Mouse (Mus musculus) testis, adult 2 months (tissue): Measurements from ENCODE around the gene Ttc28. TPM values are rescaled to one million over a fixed set of nuclear protein-coding genes. Genes with fewer than 3 reads are reported as not detected.

ENCODE experiments used
- H3K27ac ChIP-seq: fragments of 200-500 bp; 2 replicates; pipeline ENCODE4 v1.5.1; 2012; ENCODE audit warnings: low read depth, low read length; ENCODE audit not compliant: control insufficient read depth, insufficient read depth
- H3K27me3 ChIP-seq: fragments of 200-500 bp; 2 replicates; pipeline ENCODE4 v1.6.1; 2012; ENCODE audit warnings: mild to moderate bottlenecking, low read length, moderate library complexity; ENCODE audit not compliant: control insufficient read depth, insufficient read depth
- H3K36me3 ChIP-seq: fragments of 200-500 bp; 2 replicates; pipeline ENCODE4 v1.6.1; 2012; ENCODE audit warnings: mild to moderate bottlenecking, low read length; ENCODE audit not compliant: control insufficient read depth, insufficient read depth
- H3K4me1 ChIP-seq: fragments of 200-500 bp; 2 replicates; pipeline ENCODE4 v1.6.1; 2012; ENCODE audit warnings: low read length; ENCODE audit not compliant: control insufficient read depth, insufficient read depth
- H3K4me3 ChIP-seq: fragments of 200-500 bp; 2 replicates; pipeline ENCODE4 v1.5.1; 2012; ENCODE audit warnings: low read depth, mild to moderate bottlenecking, low read length, moderate library complexity, mixed read lengths; ENCODE audit not compliant: control insufficient read depth
- CTCF ChIP-seq: fragments of 200-500 bp; IDR thresholded peaks from 2 replicates; pipeline ENCODE4 v1.5.1; 2012; ENCODE audit warnings: low read depth, mild to moderate bottlenecking, inconsistent platforms, low read length, moderate library complexity; ENCODE audit not compliant: control insufficient read depth, insufficient read depth, insufficient replicate concordance
- POLR2A ChIP-seq: fragments of 200-500 bp; IDR thresholded peaks from 2 replicates; pipeline ENCODE4 v1.6.1; 2012; ENCODE audit warnings: low read depth, mild to moderate bottlenecking, inconsistent platforms, low read length, moderate library complexity; ENCODE audit not compliant: control insufficient read depth
- polyA plus RNA-seq: library from polyadenylated mRNA; depleted of rRNA; stranded (reverse); fragments of >200 nt; gene quantifications from 2 replicates; pipeline ENCODE4 v1.2.3, GENCODE M21; 2012

The Ttc28 gene
- polyA plus RNA-seq, 1 experiment: 4.6 TPM

DNA sequence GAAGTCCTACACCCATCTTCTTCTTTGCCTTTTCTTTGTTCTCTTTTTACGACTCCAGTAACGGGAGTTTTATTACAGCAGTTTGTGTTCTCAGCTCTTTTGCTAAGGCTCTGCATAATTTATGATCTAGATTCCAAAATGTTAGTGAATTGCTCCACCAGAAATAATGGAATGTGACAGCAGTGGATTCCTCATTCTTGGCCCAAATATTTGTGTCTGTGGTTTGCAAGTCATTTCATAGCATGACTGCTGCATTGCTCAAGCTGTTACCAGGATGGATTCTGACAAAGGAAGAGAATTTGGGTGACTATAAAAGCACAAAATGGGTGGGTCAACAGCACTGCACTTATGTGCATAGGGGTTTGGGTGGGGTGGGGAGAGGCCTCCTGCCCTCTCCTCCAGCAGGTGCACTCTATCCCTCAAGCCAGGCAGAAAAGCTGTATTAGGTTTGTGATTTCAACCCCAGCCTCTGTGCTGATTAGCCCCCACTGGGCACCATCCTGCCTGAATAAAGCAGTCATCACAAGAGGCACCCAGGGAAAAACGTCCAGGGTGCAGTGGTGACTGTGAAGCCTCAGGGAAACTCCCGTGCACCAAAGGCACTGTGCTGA, 325.5 kb downstream of the Ttc28 start:
- no peaks in the 10 kb centered on the region for H3K36me3 ChIP-seq
- no peak for TF ChIP-seq CTCF
- TF ChIP-seq POLR2A: no peak
- H3K27me3 ChIP-seq: no peaks in the 10 kb centered on the region
- no peak overlapping the region for H3K4me3 ChIP-seq
- H3K4me1 ChIP-seq: no peaks in the 10 kb centered on the region
- H3K27ac ChIP-seq: no peak overlapping the region

DNA sequence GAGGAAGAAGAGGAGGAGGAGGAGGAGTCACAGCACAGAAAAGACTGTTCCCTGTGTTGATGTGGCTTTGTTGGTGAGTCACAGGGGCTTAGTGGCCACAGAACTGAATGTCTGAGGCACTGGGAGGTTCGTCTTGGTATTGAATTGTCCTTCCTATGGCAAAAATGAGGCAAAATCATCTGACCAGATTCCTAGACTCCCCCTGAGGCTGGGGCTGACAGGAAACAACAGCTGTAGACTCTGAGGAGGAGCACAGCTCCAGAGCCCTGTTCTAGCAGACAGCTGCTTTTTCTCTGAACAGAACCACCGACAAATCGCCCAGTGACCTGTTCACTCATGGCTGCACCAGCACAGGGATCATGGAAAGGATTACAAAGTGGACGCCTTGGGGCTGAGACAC, 326.2 kb downstream of the Ttc28 start:
- TF ChIP-seq CTCF (no peak), POLR2A (no peak)
- no peaks in the 10 kb centered on the region for H3K4me1 ChIP-seq
- H3K27me3 ChIP-seq: no peaks in the 10 kb centered on the region
- H3K4me3 ChIP-seq: no peak overlapping the region
- H3K27ac ChIP-seq: no peak overlapping the region
- no peaks in the 10 kb centered on the region for H3K36me3 ChIP-seq

DNA sequence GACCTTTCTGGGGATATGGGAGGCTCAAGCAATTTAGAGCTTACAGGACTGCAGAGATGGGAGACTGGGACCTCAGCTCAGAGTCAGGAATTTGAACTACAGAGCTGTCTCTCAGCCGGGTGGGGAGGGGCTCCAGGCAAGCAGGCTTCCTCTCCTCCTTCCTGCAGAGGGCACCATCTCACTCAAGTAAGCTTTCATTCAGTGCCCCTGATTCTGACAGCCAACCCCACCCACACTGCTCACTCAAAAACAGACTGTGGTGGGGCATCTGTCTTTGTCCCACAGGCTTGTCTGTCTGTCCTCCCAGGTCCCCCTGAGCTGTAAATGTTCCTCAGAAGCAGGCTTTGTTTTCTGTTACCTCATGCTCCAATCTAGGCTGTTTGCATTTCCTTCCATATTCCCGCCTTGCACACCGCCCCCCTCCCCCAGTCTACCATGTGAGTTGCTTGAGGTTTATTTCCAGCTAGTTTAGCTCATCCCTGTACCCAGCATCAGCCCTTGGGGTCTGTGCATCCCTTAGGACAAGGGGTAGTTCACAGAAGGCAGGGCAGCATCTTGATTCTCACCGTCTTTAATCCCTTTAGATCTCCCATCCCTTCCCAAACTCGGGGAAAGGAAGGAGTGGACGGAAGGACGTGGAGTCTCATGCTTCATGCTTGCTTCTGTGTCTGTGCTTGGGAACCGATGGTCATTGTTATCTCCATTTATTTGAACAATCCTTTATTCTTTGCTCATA, 328.5 kb downstream of the Ttc28 start:
- no peaks in the 10 kb centered on the region for H3K36me3 ChIP-seq
- no peak overlapping the region for H3K4me3 ChIP-seq
- no peaks in the 10 kb centered on the region for H3K27me3 ChIP-seq
- no peaks in the 10 kb centered on the region for H3K4me1 ChIP-seq
- H3K27ac ChIP-seq: no peak overlapping the region
- TF ChIP-seq POLR2A (no peak), CTCF (no peak)

DNA sequence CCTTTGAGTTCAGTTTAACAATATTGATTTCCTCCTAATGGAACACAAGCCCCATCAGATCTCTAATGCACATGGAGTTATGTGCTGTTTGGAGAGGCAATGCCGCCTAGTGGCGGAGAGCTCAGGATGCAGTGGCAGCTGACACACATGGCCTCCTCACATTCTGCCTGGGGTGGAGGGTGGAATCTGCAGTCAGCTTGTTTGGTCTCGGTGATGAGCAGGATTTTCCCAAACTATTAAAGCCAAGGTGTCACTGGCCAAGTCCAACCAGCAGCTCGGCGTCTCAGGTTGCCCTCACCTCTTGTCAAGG, 329.0 kb downstream of the Ttc28 start:
- Histone ChIP-seq H3K27ac (no peak overlapping the region), H3K27me3 (no peaks in the 10 kb centered on the region), H3K36me3 (no peaks in the 10 kb centered on the region), H3K4me3 (no peak overlapping the region), H3K4me1 (no peaks in the 10 kb centered on the region)
- TF ChIP-seq POLR2A: no peak
- peak; percentile 69; the same call in 1 of the 2 replicates for TF ChIP-seq CTCF

DNA sequence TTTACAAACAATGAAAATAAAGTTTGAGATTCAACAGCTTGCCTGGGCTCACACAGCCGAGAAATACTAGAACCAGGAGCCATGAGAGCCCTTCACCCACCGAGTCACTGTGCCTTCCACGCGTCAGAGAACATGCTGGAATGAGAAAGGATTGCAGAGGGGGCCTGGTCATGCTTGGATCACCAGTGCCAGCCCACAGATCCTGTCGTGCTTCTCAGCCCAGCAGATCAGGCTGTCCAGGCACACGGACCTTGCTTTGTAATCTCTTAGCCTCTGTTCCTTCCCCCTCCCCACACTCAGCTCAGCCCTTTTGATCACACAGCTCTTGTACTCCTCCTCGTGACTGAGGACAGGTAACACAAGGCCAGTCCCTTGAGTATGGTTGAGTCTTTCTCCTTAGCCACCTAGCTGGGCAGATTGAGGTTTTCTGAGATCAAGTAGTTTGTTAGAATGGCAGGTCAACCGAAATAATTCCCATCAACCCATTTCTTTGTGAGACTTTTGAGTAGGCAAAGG, 334.4 kb downstream of the Ttc28 start:
- Histone ChIP-seq H3K27ac (no peak overlapping the region), H3K27me3 (no peaks in the 10 kb centered on the region)

DNA sequence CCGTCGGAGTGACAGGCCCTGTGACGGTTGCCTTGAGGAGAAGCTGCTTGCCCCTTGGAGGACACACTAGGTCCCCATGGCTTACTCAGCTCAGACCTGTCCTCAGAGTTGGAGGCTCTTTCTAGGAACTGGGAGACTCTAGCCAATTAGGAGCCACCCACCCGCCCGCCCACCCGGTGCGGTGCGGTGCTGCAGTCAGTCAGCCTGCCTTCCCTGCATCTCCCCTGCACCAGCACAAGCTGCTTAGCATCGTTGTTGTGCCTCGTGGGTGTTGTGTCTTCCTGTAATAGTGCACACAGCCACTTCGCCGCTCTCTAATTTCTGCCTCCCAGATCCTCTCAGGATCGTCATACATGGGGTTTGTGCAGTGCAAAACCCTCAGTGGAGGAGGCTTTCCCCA, 335.3 kb downstream of the Ttc28 start:
- H3K27ac ChIP-seq: no peak overlapping the region
- no peaks in the 10 kb centered on the region for H3K36me3 ChIP-seq
- no peaks in the 10 kb centered on the region for H3K4me1 ChIP-seq
- H3K27me3 ChIP-seq: no peaks in the 10 kb centered on the region
- TF ChIP-seq POLR2A (no peak), CTCF (no peak)
- no peak overlapping the region for H3K4me3 ChIP-seq

More for the DNA sequence above, 334.4 kb downstream of the Ttc28 start:
- H3K4me3 ChIP-seq: no peak overlapping the region
- H3K36me3 ChIP-seq: no peaks in the 10 kb centered on the region
- TF ChIP-seq POLR2A: no peak
- no peak for TF ChIP-seq CTCF
- H3K4me1 ChIP-seq: no peaks in the 10 kb centered on the region

DNA sequence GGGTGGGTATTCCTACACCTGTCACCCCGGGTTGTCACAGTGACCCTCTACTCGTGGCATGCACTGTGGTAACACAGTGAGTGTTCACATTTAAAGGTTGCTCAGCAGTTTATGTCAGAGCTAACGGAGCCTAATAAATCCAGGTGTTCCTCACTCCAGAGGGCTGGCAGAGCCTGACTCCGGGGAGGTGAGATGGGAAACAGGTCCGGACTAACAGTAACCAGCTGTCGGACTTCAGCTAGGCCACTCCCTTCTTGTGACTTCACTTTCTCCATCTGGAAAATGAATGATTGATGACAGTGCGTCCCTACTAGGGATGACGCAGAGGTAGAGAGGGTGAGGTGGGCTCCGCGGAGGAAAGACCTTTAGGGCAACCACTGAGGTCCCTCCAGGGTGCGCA, 336.1 kb downstream of the Ttc28 start:
- H3K36me3 ChIP-seq: no peaks in the 10 kb centered on the region
- no peak overlapping the region for H3K27ac ChIP-seq
- H3K27me3 ChIP-seq: no peaks in the 10 kb centered on the region
- H3K4me3 ChIP-seq: no peak overlapping the region
- no peaks in the 10 kb centered on the region for H3K4me1 ChIP-seq
- TF ChIP-seq POLR2A (no peak), CTCF (no peak)
